Mouse (Mus musculus) liver, embryonic 14.5 days (tissue): ENCODE data around the gene Mfsd5.

Experiments
- CTCF ChIP-seq: IDR thresholded peaks from 2 replicates; pipeline ENCODE4 v1.5.1; 2016; ENCODE audit warnings: antibody characterized with exemption, low read depth, control low read depth
- EP300 ChIP-seq: IDR thresholded peaks from 2 replicates; pipeline ENCODE4 v1.6.1; 2016; ENCODE audit warnings: antibody characterized with exemption, low read depth

GRCm38 (mm10) chr15:102239851-102240250 lies 39.4 kb upstream of the Mfsd5 start:
- TF ChIP-seq CTCF, result no peak
- TF ChIP-seq EP300, result no peak
